Comparison of ENCODE assay signal across 10 mouse cellular contexts in the genomic region with DNA sequence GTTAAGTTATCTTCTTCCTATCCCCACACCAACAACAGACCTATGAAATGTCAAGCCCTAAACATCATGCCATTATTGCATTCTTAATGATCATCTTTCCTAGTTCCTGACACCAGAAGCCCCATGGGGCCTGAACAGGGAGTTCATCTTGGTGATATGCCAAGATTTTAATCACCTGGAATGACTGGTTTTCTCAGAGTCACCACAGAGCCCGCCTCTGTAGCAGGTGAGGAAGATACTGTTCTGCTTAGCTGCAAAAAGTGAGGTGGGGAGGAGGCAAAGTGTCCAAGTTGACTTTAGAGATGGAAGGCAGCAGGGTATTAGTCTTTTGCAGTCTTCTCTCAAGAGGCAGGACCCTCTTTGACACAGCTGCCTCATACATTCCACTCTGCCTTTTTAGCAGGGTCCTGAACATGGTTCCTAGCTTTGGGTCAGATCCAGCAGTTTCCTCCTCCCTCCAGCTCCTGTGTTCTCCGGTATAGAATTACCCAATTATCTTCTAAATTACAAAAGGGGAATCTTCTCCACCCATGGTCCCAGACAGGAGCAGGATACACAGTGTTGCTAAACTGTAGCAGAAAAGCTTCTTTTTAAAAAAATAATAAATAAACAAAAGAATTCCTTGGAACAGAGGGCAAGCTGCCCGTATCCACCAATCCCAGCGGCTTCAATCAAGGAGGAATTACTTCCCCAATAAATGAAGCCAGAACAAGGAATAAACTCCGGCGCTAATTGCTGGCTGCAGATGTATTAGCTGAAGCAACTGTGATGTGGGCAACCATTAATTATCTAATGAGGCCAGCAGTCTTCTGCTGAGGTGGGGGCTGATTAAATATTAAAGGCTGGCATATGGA.
A peak's percentile ranks its signal among the peaks of the same experiment; 100 is the strongest.
DNase-seq lines count a peak whose midpoint lies in the region; ATAC-seq and TF ChIP-seq lines count a peak whose summit lies in the region.
"Had no signal": no experiment of that assay in that cellular context is flagged by ENCODE, and none has a peak within 500 bp of the region (broad histone marks: within the 10 kb centered on the region; RNA-seq: fewer than 3 reads in every experiment).

No protein-coding gene starts in this region.

- TF ChIP-seq CTCF in brain, embryonic 14.5 days (IDR thresholded peaks at IDR 0.05; ENCODE audit: borderline replicate concordance, extremely low read depth, insufficient read depth, insufficient read length), result no peak

- 14% methylated on average over 6 of the region's 6 CpGs for WGBS in forebrain, embryonic 14.5 days
- WGBS in limb, embryonic 13.5 days, result 31% methylated on average over 6 of the region's 6 CpGs

- no peak overlapping the region for H3K9ac ChIP-seq in forebrain, embryonic 14.5 days (ENCODE audit: low read length)
- no peak overlapping the region for H3K9ac ChIP-seq in limb, embryonic 13.5 days

- peak overlapping the region; percentile 40; the same call in 1 of the 2 replicates for H3K27ac ChIP-seq in forebrain, embryonic 14.5 days (ENCODE audit: low read depth, low read length)
- H3K27ac ChIP-seq in limb, embryonic 13.5 days, result no peak overlapping the region

- H3K4me1 ChIP-seq in forebrain, embryonic 14.5 days (ENCODE audit: control insufficient read depth, insufficient read depth, low read length), result peaks cover 16% of the 10 kb centered on the region
- peaks cover 26% of the 10 kb centered on the region for H3K4me1 ChIP-seq in limb, embryonic 13.5 days
- H3K4me1 ChIP-seq: megakaryocyte, embryonic 14.5 days had no signal

- H3K27me3 ChIP-seq in forebrain, embryonic 14.5 days (replicated peaks; ENCODE audit: control insufficient read depth, insufficient read depth, low read length), result no peaks in the 10 kb centered on the region; the same call in 1 of the 2 replicates
- H3K27me3 ChIP-seq in limb, embryonic 13.5 days, result no peaks in the 10 kb centered on the region
- H3K27me3 ChIP-seq: megakaryocyte, embryonic 14.5 days had no signal

- no peaks in the 10 kb centered on the region for H3K9me3 ChIP-seq in forebrain, embryonic 14.5 days (replicated peaks; ENCODE audit: control insufficient read depth, low read length)
- no peaks in the 10 kb centered on the region for H3K9me3 ChIP-seq in limb, embryonic 13.5 days

- H3K4me3 ChIP-seq in forebrain, embryonic 14.5 days (ENCODE audit: low read depth, low read length), result no peak overlapping the region
- H3K4me3 ChIP-seq in limb, embryonic 13.5 days, result no peak overlapping the region
- H3K4me3 ChIP-seq: megakaryocyte, embryonic 14.5 days had no signal

- no peak for TF ChIP-seq POLR2A in brain, embryonic 14.5 days (IDR thresholded peaks at IDR 0.05; ENCODE audit: borderline replicate concordance, extremely low read depth, insufficient read depth, insufficient read length, poor library complexity, severe bottlenecking)

- peak; percentile 69 for DNase-seq in Muller cell, postnatal 12 days (ENCODE audit: inconsistent ontology term)
- peak; percentile 93 for DNase-seq in brain, embryonic 14.5 days (ENCODE audit: low read depth)
- peak; percentile 86 for DNase-seq in forebrain, embryonic 14.5 days (ENCODE audit: low spot score)
- no peak for DNase-seq in adrenal gland, adult 8-10 months
- no peak for DNase-seq in layer of hippocampus, adult 9-11 months
- DNase-seq in gastrocnemius, postnatal 25 days, result no peak
- no peak for DNase-seq in layer of hippocampus, adult 8-10 months (ENCODE audit: low spot score in 2 of 2)
- DNase-seq: kidney, adult 9 months had no signal

- peak overlapping the region; percentile 21 for H3K4me2 ChIP-seq in forebrain, embryonic 14.5 days (ENCODE audit: low read length)
- peak overlapping the region; percentile 38 for H3K4me2 ChIP-seq in limb, embryonic 13.5 days (replicated peaks)

- no peaks in the 10 kb centered on the region for H3K36me3 ChIP-seq in forebrain, embryonic 14.5 days (ENCODE audit: control insufficient read depth, insufficient read depth, low read length)
- H3K36me3 ChIP-seq in limb, embryonic 13.5 days, result no peaks in the 10 kb centered on the region

- peak; percentile 88 for ATAC-seq in forebrain, embryonic 14.5 days
- ATAC-seq in limb, embryonic 13.5 days (ENCODE audit: low FRiP score, low read depth), result peak; percentile 69

Comparison
In these comparisons a context has a peak if more than half of its experiments do, and no peak if none do; other contexts are left out.
1. DNase-seq: peak in Muller cell, postnatal 12 days (single experiment), brain, embryonic 14.5 days (single experiment) and forebrain, embryonic 14.5 days (single experiment); none in adrenal gland, adult 8-10 months (single experiment), layer of hippocampus, adult 9-11 months (single experiment), gastrocnemius, postnatal 25 days (single experiment) and layer of hippocampus, adult 8-10 months (0 of 2).